Mouse (Mus musculus) C2C12 (cell line): ENCODE measurements around the gene Lrrc25.

ENCODE experiments used
- CTCF ChIP-seq: IDR thresholded peaks from one replicate; pipeline ENCODE4 v1.5.1; 2011; ENCODE audit not compliant: control insufficient read depth, insufficient read depth, insufficient read length
- MYOD1 ChIP-seq: IDR thresholded peaks from one replicate; pipeline ENCODE4 v1.6.1; 2011; ENCODE audit warnings: low read depth; ENCODE audit not compliant: control insufficient read depth, insufficient read length

DNA sequence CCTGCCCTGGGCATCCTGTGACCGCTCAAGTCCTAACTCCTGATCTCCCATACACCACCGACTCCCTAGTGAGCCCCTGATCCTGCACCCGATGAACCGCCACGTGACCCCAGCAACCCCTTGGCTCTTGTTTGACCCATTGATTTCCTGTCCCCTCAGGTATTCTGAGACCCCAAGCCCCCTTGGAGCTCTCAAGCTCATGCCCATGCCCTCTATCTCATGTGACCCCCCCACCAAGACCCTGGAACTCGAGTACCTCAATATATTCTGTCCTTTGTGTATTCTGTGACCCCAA lies 8.4 kb upstream of the Lrrc25 start:
- TF ChIP-seq CTCF (no peak), MYOD1 (no peak)
